Mouse (Mus musculus): ENCODE data around the gene Slc37a4.

The Slc37a4 gene

GRCm38 (mm10) chr9:44398087-44398486, 1.4 kb downstream of the Slc37a4 start:
- in situ Hi-C loops (cut with MboI, MseI) = loop anchor here (5.0 to 10.0 kb wide), 2 partner anchors 56 to 1687 kb away; partner anchors contain the start of gene Hmbs (in 2 of the 2)

GRCm38 (mm10) chr9:44398551-44398950, 1.9 kb downstream of the Slc37a4 start:
- in situ Hi-C loops (cut with MboI, MseI) = loop anchor here (5.0 to 10.0 kb wide), 2 partner anchors 56 to 1686 kb away; partner anchors contain the start of gene Hmbs (in 2 of the 2)

- in situ Hi-C loops (cut with MboI, MseI) = loop anchor here (5.0 to 10.0 kb wide), 2 partner anchors 57 to 1686 kb away; partner anchors contain the start of gene Hmbs (in 2 of the 2)
Measured at GRCm38 (mm10) chr9:44399114-44399794, 2.6 kb downstream of the Slc37a4 start.

- in situ Hi-C loops (cut with MboI, MseI) = loop anchor here (5.0 to 25.0 kb wide), 3 partner anchors 57 to 1685 kb away; partner anchors contain the start of gene Hmbs (in 2 of the 2)
Measured at GRCm38 (mm10) chr9:44399795-44400114, 3.1 kb downstream of the Slc37a4 start.

- in situ Hi-C loops (cut with MboI, MseI) = loop anchor here in 1 of 2 experiments (25.0 kb wide), 1 partner anchor 1139 kb away; no protein-coding TSS in a partner anchor
Measured at GRCm38 (mm10) chr9:44401081-44401480, 4.4 kb downstream of the Slc37a4 start.

- in situ Hi-C loops (cut with MboI, MseI) = loop anchor here in 1 of 2 experiments (25.0 kb wide), 1 partner anchor 1143 kb away; no protein-coding TSS in a partner anchor
Measured at GRCm38 (mm10) chr9:44405011-44405410, 8.4 kb downstream of the Slc37a4 start.

- in situ Hi-C loops (cut with MboI, MseI) = loop anchor here in 1 of 2 experiments (25.0 kb wide), 1 partner anchor 1145 kb away; no protein-coding TSS in a partner anchor
Measured at GRCm38 (mm10) chr9:44406906-44407751, 10.5 kb downstream of the Slc37a4 start, which contains the start of the genes Rps25 and Trappc4. Rps25 (plus strand) TSS chr9:44407139. Trappc4 (minus strand) TSS chr9:44407600.

- in situ Hi-C loops (cut with MboI, MseI) = loop anchor here in 1 of 2 experiments (25.0 kb wide), 1 partner anchor 1145 kb away; no protein-coding TSS in a partner anchor
Measured at GRCm38 (mm10) chr9:44407752-44408097, 11.1 kb downstream of the Slc37a4 start.

- in situ Hi-C loops (cut with MboI, MseI) = loop anchor here in 1 of 2 experiments (25.0 kb wide), 1 partner anchor 1146 kb away; no protein-coding TSS in a partner anchor
Measured at GRCm38 (mm10) chr9:44408693-44409092, 12.0 kb downstream of the Slc37a4 start.

- in situ Hi-C loops (cut with MboI, MseI) = loop anchor here in 1 of 2 experiments (25.0 kb wide), 1 partner anchor 1148 kb away; no protein-coding TSS in a partner anchor
Measured at GRCm38 (mm10) chr9:44410647-44411336, 14.1 kb downstream of the Slc37a4 start.

GRCm38 (mm10) chr9:44411601-44412130, 15.0 kb downstream of the Slc37a4 start:
- in situ Hi-C loops (cut with MboI, MseI) = loop anchor here in 1 of 2 experiments (25.0 kb wide), 1 partner anchor 1149 kb away; no protein-coding TSS in a partner anchor

GRCm38 (mm10) chr9:44412306-44412705, 15.7 kb downstream of the Slc37a4 start:
- in situ Hi-C loops (cut with MboI, MseI) = loop anchor here in 1 of 2 experiments (25.0 kb wide), 1 partner anchor 1150 kb away; no protein-coding TSS in a partner anchor

GRCm38 (mm10) chr9:44412781-44413180, 16.1 kb downstream of the Slc37a4 start:
- in situ Hi-C loops (cut with MboI, MseI) = loop anchor here in 1 of 2 experiments (25.0 kb wide), 1 partner anchor 1150 kb away; no protein-coding TSS in a partner anchor

GRCm38 (mm10) chr9:44417156-44417891, 20.7 kb downstream of the Slc37a4 start:
- in situ Hi-C loops (cut with MboI, MseI) = loop anchor here in 1 of 2 experiments (25.0 kb wide), 1 partner anchor 1155 kb away; no protein-coding TSS in a partner anchor

GRCm38 (mm10) chr9:44417892-44418363, 21.3 kb downstream of the Slc37a4 start:
- in situ Hi-C loops (cut with MboI, MseI) = loop anchor here in 1 of 2 experiments (25.0 kb wide), 1 partner anchor 1156 kb away; no protein-coding TSS in a partner anchor

GRCm38 (mm10) chr9:44418519-44419385, 22.1 kb downstream of the Slc37a4 start, which contains the start of gene Ccdc84:
Ccdc84 (minus strand) TSS chr9:44418569.
- in situ Hi-C loops (cut with MboI, MseI) = loop anchor here in 1 of 2 experiments (25.0 kb wide), 1 partner anchor 1156 kb away; no protein-coding TSS in a partner anchor

- in situ Hi-C loops (cut with MboI, MseI) = loop anchor here in 1 of 2 experiments (25.0 kb wide), 1 partner anchor 1157 kb away; no protein-coding TSS in a partner anchor
Measured at GRCm38 (mm10) chr9:44419730-44420129, 23.1 kb downstream of the Slc37a4 start.

- in situ Hi-C loops (cut with MboI, MseI) = loop anchor here in 1 of 2 experiments (25.0 kb wide), 1 partner anchor 1158 kb away; no protein-coding TSS in a partner anchor
Measured at GRCm38 (mm10) chr9:44420280-44420898, 23.7 kb downstream of the Slc37a4 start.

All from T-helper 17 cell (primary cell).